Mouse (Mus musculus): ENCODE data around the gene Ipo9. TPM values are rescaled to one million over a fixed set of nuclear protein-coding genes. Genes with fewer than 3 reads are reported as not detected.

Gene Ipo9
- polyA plus RNA-seq, 1 experiment, result 149 TPM

DNA sequence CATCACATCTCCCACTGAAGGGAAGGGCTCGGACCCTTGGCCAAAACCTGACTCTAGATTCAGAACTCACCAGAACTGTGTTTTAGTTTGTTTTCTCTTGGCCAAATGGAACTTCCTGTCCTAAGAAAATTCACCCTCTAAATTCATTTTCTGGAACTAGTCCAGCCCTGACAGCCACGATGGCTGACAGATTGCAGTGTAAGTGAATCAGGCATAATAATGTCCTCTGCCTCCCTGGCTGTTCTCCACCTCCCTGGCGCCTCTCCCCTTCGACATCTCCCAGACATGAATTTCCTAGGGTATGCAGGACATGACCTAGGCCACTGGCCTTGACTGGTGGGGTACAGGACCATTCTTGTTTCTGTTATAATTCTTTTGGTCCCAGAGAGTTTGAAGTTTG, 32.0 kb upstream of the Ipo9 start:
- no peak overlapping the region for H3K4me3 ChIP-seq (ENCODE audit: insufficient read depth, low read length)
- TF ChIP-seq POLR2A (IDR thresholded peaks at IDR 0.05; ENCODE audit: extremely low read depth, insufficient read depth, low read length) (no peak), CTCF (IDR thresholded peaks at IDR 0.05; ENCODE audit: extremely low read depth, insufficient read depth, low read length) (no peak)
- H3K4me1 ChIP-seq (ENCODE audit: control insufficient read depth, insufficient read depth, low read length), result peaks cover 4% of the 10 kb centered on the region
- no peak overlapping the region for H3K27ac ChIP-seq (ENCODE audit: insufficient read depth, low read length)

- no peak overlapping the region for H3K4me3 ChIP-seq (ENCODE audit: insufficient read depth, low read length)
- no peak for TF ChIP-seq POLR2A (IDR thresholded peaks at IDR 0.05; ENCODE audit: extremely low read depth, insufficient read depth, low read length)
- TF ChIP-seq CTCF (IDR thresholded peaks at IDR 0.05; ENCODE audit: extremely low read depth, insufficient read depth, low read length), result peak; percentile 85
These were observed 30.9 kb upstream of the Ipo9 start for GRCm38 (mm10) chr1:135461097-135461730.

DNA sequence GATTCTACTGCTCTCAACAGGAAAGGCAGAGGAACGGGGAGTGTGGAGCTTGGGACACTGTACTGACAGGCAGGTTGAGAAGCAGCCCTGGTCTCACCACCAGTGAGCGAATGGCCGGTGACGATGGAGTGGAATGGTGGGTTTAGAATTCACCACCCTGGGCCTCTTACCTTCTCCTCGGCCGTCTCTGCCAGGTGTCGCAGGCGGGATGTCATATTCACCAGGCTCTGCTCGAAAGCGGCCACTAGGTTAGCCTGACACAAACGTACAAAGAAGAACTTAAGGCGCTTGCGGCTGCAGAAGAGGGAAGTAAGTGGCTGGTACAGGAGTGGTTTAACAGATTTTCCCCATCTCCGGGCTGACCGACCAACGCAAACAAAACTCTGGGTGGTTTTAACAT, 30.2 kb upstream of the Ipo9 start:
- Histone ChIP-seq H3K27ac (ENCODE audit: insufficient read depth, low read length) (no peak overlapping the region), H3K4me3 (ENCODE audit: insufficient read depth, low read length) (no peak overlapping the region), H3K4me1 (ENCODE audit: control insufficient read depth, insufficient read depth, low read length) (peaks cover 4% of the 10 kb centered on the region)
- TF ChIP-seq CTCF (IDR thresholded peaks at IDR 0.05; ENCODE audit: extremely low read depth, insufficient read depth, low read length) (no peak), POLR2A (IDR thresholded peaks at IDR 0.05; ENCODE audit: extremely low read depth, insufficient read depth, low read length) (no peak)

More at GRCm38 (mm10) chr1:135461097-135461730, 30.9 kb upstream of the Ipo9 start:
- H3K27ac ChIP-seq (ENCODE audit: insufficient read depth, low read length), result no peak overlapping the region
- H3K4me1 ChIP-seq (ENCODE audit: control insufficient read depth, insufficient read depth, low read length), result peaks cover 4% of the 10 kb centered on the region

DNA sequence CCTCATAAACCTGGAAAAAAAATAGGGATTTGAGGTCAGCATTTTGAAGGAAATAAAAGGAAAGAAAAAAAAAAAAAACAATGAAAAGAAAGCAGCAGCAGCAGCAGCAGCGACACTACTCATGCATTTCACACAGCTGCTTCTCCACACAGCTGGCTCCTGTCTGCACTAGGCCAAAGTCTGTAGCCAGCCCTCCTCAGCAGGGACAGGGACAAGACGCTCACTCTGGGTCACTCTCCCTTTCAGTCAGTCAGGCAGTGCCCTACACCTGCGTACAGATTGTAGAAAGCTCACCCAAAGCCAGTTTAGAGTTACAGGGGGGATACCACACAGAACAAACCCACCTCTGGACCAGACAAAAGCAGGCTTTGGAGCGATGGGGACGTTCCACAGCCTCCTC, 27.6 kb upstream of the Ipo9 start:
- TF ChIP-seq CTCF (IDR thresholded peaks at IDR 0.05; ENCODE audit: extremely low read depth, insufficient read depth, low read length) (no peak), POLR2A (IDR thresholded peaks at IDR 0.05; ENCODE audit: extremely low read depth, insufficient read depth, low read length) (no peak)
- Histone ChIP-seq H3K4me1 (ENCODE audit: control insufficient read depth, insufficient read depth, low read length) (no peaks in the 10 kb centered on the region; the same call in 1 of the 2 replicates), H3K4me3 (ENCODE audit: insufficient read depth, low read length) (no peak overlapping the region), H3K27ac (ENCODE audit: insufficient read depth, low read length) (no peak overlapping the region)

- H3K27ac ChIP-seq (ENCODE audit: insufficient read depth, low read length), result no peak overlapping the region
These were observed 22.0 kb upstream of the Ipo9 start for GRCm38 (mm10) chr1:135452259-135452658.

DNA sequence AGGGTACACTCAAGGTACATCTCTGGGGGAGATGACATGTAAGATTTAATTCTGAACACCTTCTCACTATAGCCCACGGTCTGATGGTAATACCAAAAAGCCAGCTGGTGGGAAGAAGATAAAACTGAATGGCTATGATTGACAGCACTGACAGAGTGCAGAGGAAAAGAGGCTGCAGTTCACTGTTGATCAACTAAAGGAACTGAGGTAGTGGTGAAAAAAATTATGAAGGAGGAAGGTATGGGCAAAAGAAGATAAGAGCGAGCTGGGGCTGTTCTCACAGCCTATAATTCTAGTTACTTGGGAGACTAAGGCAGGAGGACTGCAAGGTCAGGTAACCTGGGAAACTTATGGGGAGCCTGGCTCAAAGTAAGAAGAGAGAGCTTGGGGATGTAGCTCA, 21.1 kb upstream of the Ipo9 start:
- TF ChIP-seq POLR2A (IDR thresholded peaks at IDR 0.05; ENCODE audit: extremely low read depth, insufficient read depth, low read length), result no peak
- TF ChIP-seq CTCF (IDR thresholded peaks at IDR 0.05; ENCODE audit: extremely low read depth, insufficient read depth, low read length), result no peak
- Histone ChIP-seq H3K4me3 (ENCODE audit: insufficient read depth, low read length) (no peak overlapping the region), H3K27ac (ENCODE audit: insufficient read depth, low read length) (no peak overlapping the region), H3K4me1 (ENCODE audit: control insufficient read depth, insufficient read depth, low read length) (no peaks in the 10 kb centered on the region)

More at GRCm38 (mm10) chr1:135452259-135452658, 22.0 kb upstream of the Ipo9 start:
- H3K4me3 ChIP-seq (ENCODE audit: insufficient read depth, low read length), result no peak overlapping the region
- H3K4me1 ChIP-seq (ENCODE audit: control insufficient read depth, insufficient read depth, low read length), result no peaks in the 10 kb centered on the region
- TF ChIP-seq CTCF (IDR thresholded peaks at IDR 0.05; ENCODE audit: extremely low read depth, insufficient read depth, low read length) (peak; percentile 44), POLR2A (IDR thresholded peaks at IDR 0.05; ENCODE audit: extremely low read depth, insufficient read depth, low read length) (no peak)

GRCm38 (mm10) chr1:135449876-135450275, 19.6 kb upstream of the Ipo9 start:
- Histone ChIP-seq H3K27ac (ENCODE audit: insufficient read depth, low read length) (no peak overlapping the region), H3K4me1 (ENCODE audit: control insufficient read depth, insufficient read depth, low read length) (no peaks in the 10 kb centered on the region), H3K4me3 (ENCODE audit: insufficient read depth, low read length) (no peak overlapping the region)
- TF ChIP-seq CTCF (IDR thresholded peaks at IDR 0.05; ENCODE audit: extremely low read depth, insufficient read depth, low read length) (no peak), POLR2A (IDR thresholded peaks at IDR 0.05; ENCODE audit: extremely low read depth, insufficient read depth, low read length) (no peak)

DNA sequence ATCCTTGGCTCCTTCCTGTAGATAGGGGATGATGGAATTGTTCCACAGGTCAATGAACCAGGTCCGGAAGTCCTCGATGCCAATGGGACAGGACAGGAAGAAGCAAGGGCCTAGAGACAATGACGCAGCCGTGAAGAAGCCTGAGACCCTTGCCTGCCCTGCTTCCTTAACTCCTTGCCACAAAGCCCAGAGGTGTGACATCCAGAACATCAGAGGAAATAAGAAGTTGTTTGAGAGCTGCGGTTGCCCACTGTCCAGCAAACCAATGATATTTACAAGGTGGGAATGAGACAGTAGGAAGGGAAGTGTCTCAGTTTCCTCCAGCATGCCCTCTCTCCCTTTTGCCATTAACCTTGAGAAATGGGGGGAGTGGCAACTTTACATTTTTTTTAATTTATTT, 18.6 kb upstream of the Ipo9 start:
- Histone ChIP-seq H3K4me1 (ENCODE audit: control insufficient read depth, insufficient read depth, low read length) (no peaks in the 10 kb centered on the region), H3K27ac (ENCODE audit: insufficient read depth, low read length) (no peak overlapping the region)
- TF ChIP-seq POLR2A (IDR thresholded peaks at IDR 0.05; ENCODE audit: extremely low read depth, insufficient read depth, low read length) (no peak), CTCF (IDR thresholded peaks at IDR 0.05; ENCODE audit: extremely low read depth, insufficient read depth, low read length) (no peak)

DNA sequence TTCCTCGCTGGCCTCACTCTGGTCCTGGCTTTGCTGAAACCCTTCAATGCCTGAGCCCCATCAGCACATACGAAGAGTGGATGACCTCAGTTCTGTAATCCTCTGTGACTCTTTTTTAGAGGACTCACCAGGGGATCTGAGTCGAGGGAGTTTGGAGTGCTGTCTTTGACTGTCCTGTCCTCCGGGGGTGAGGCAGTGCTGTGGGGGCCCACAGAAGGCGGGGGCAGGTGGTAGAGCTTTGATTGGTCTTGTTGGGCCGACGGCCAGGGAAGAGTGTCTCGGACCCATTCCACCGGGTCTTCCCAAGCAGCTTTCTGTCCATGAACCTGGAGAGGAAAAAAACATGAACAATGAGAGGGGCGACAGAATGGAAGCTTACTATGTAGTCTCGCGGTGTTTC, 13.2 kb upstream of the Ipo9 start:
- Histone ChIP-seq H3K27ac (ENCODE audit: insufficient read depth, low read length) (no peak overlapping the region), H3K4me1 (ENCODE audit: control insufficient read depth, insufficient read depth, low read length) (peaks cover 4% of the 10 kb centered on the region), H3K4me3 (ENCODE audit: insufficient read depth, low read length) (no peak overlapping the region)
- TF ChIP-seq CTCF (IDR thresholded peaks at IDR 0.05; ENCODE audit: extremely low read depth, insufficient read depth, low read length) (no peak), POLR2A (IDR thresholded peaks at IDR 0.05; ENCODE audit: extremely low read depth, insufficient read depth, low read length) (no peak)

More for the DNA sequence above, 18.6 kb upstream of the Ipo9 start:
- no peak overlapping the region for H3K4me3 ChIP-seq (ENCODE audit: insufficient read depth, low read length)

- H3K4me3 ChIP-seq (ENCODE audit: insufficient read depth, low read length), result no peak overlapping the region
- TF ChIP-seq POLR2A (IDR thresholded peaks at IDR 0.05; ENCODE audit: extremely low read depth, insufficient read depth, low read length), result no peak
- TF ChIP-seq CTCF (IDR thresholded peaks at IDR 0.05; ENCODE audit: extremely low read depth, insufficient read depth, low read length), result no peak
- H3K27ac ChIP-seq (ENCODE audit: insufficient read depth, low read length), result no peak overlapping the region
- H3K4me1 ChIP-seq (ENCODE audit: control insufficient read depth, insufficient read depth, low read length), result peaks cover 4% of the 10 kb centered on the region
These were observed 11.6 kb upstream of the Ipo9 start for GRCm38 (mm10) chr1:135441861-135442260.
